Mouse (Mus musculus) heart, embryonic 10.5 days (tissue): ENCODE results near the gene Pip5k1a. TPM values are rescaled to one million over a fixed set of nuclear protein-coding genes. Genes with fewer than 3 reads are reported as not detected.

Experiments
- microRNA-seq: library from miRNA; unstranded; fragments of <30 nt; microRNA quantifications from one replicate; pipeline ENCODE4, GENCODE M21; 2017
- polyA plus RNA-seq: library from polyadenylated mRNA; unstranded; fragments of >200 nt; fragmentation: Nextera tagmentation; extraction: Ambion mirVana; gene quantifications from 2 replicates; pipeline ENCODE4 v1.2.1, GENCODE M21; 2016

The Pip5k1a gene
- polyA plus RNA-seq, 1 experiment from 2014 or later: 18.8 TPM

Small RNA genes lying within 50 kb of the gene (microRNA-seq; reads per million reads assigned to microRNA genes)
- gene Mir8099-1: not detected

Other genes starting within 250 kb of the Pip5k1a start
- 305 and 348 TPM in 2 replicates for gene Psmb4, start 220.0 kb downstream of the Pip5k1a start, polyA plus RNA-seq
- 30.5 and 35.8 TPM in 2 replicates for gene Selenbp1, start 173.9 kb downstream of the Pip5k1a start, polyA plus RNA-seq
- gene Rfx5, start 152.9 kb downstream of the Pip5k1a start, polyA plus RNA-seq: 7.3 and 7.8 TPM in 2 replicates
- 8.4 and 17.3 TPM in 2 replicates for gene Pi4kb, start 132.2 kb downstream of the Pip5k1a start, polyA plus RNA-seq
- 28.1 and 28.2 TPM in 2 replicates for gene Zfp687, start 91.5 kb downstream of the Pip5k1a start, polyA plus RNA-seq
- gene Psmd4, start 64.3 kb downstream of the Pip5k1a start, polyA plus RNA-seq: 282 and 332 TPM in 2 replicates
- 124 and 172 TPM in 2 replicates for gene Vps72, start 4.1 kb upstream of the Pip5k1a start, polyA plus RNA-seq
- 0.70 and 0.90 TPM in 2 replicates for gene Tmod4, start 17.5 kb upstream of the Pip5k1a start, polyA plus RNA-seq
- 55.3 and 60.9 TPM in 2 replicates for gene Scnm1, start 27.1 kb upstream of the Pip5k1a start, polyA plus RNA-seq
- gene Lysmd1, start 27.2 kb upstream of the Pip5k1a start, polyA plus RNA-seq: 8.7 and 10.1 TPM in 2 replicates
- gene Tnfaip8l2, start 35.4 kb upstream of the Pip5k1a start, polyA plus RNA-seq: 0.21 and 1.2 TPM in 2 replicates
- gene Sema6c, start 53.5 kb upstream of the Pip5k1a start, polyA plus RNA-seq: 1.9 and 4.1 TPM in 2 replicates
- gene Gabpb2, start 111.0 kb upstream of the Pip5k1a start, polyA plus RNA-seq: 8.7 and 8.8 TPM in 2 replicates
- 59.8 and 74.9 TPM in 2 replicates for gene Cdc42se1, start 121.8 kb upstream of the Pip5k1a start, polyA plus RNA-seq
- 10.7 and 11.1 TPM in 2 replicates for gene Mllt11, start 125.2 kb upstream of the Pip5k1a start, polyA plus RNA-seq
- gene Gm128, start 134.7 kb upstream of the Pip5k1a start, polyA plus RNA-seq: 0.69 and 0.97 TPM in 2 replicates
- 0.22 and 0.43 TPM in 2 replicates for gene Bnipl, start 144.3 kb upstream of the Pip5k1a start, polyA plus RNA-seq
- 26.2 and 27.0 TPM in 2 replicates for gene Mindy1, start 174.4 kb upstream of the Pip5k1a start, polyA plus RNA-seq
- gene Prune1, start 175.1 kb upstream of the Pip5k1a start, polyA plus RNA-seq: 30.7 and 31.1 TPM in 2 replicates
- gene Anxa9, start 200.2 kb upstream of the Pip5k1a start, polyA plus RNA-seq: 1.6 and 2.5 TPM in 2 replicates
- gene Cers2, start 207.9 kb upstream of the Pip5k1a start, polyA plus RNA-seq: 147 TPM in 2 replicates